Mouse (Mus musculus) liver, embryonic 14.5 days (tissue): ENCODE results near the gene Gm10840. TPM values are rescaled to one million over a fixed set of nuclear protein-coding genes. Genes with fewer than 3 reads are reported as not detected.
A peak's percentile ranks its signal among the peaks of the same experiment; 100 is the strongest.

Experiments used
- ATAC-seq: fragments of 200-750 bp; cut with Nextera tagmentation; 2 replicates; pipeline ENCODE4 v1.8.0; 2017; ENCODE audit warnings: moderate number of reproducible peaks, mild to moderate bottlenecking, moderate library complexity; ENCODE audit not compliant: insufficient read depth
- DNase-seq, 3 experiments: peaks; one replicate each; pipeline ENCODE4 v3.0.0-alpha.2; 2012 to 2013; ENCODE audit warnings: low read depth in 3 of 3, low spot score in 3 of 3
- H3K27ac ChIP-seq: fragments of 300-500 bp; sonication (generic); 2 replicates; pipeline ENCODE4 v1.5.1; 2014; ENCODE audit warnings: moderate library complexity, mild to moderate bottlenecking, control low read depth, inconsistent platforms
- H3K27me3 ChIP-seq: fragments of 300-500 bp; sonication (generic); 2 replicates; pipeline ENCODE4 v1.6.1; 2014; ENCODE audit warnings: mild to moderate bottlenecking, low read length, moderate library complexity; ENCODE audit not compliant: control insufficient read depth, insufficient read depth
- H3K36me3 ChIP-seq: fragments of 300-500 bp; sonication (generic); replicated peaks from 2 replicates; pipeline ENCODE4 v1.6.1; 2014; ENCODE audit warnings: low read depth; ENCODE audit not compliant: control insufficient read depth, insufficient read depth
- H3K4me1 ChIP-seq, 2 experiments: fragments of 200-500 bp in 1 of 2; fragments of 300-500 bp in 1 of 2; sonication (generic) in 1 of 2; replicated peaks; 2 replicates each; pipeline ENCODE4 v1.6.1; 2012 to 2014; ENCODE audit warnings: antibody characterized with exemption in 1 of 2, inconsistent platforms in 1 of 2, low read length in 1 of 2; ENCODE audit not compliant: control insufficient read depth in 2 of 2, insufficient read depth in 2 of 2
- H3K4me2 ChIP-seq: fragments of 300-500 bp; sonication (generic); 2 replicates; pipeline ENCODE4 v1.6.1; 2014; ENCODE audit warnings: low read depth, mild to moderate bottlenecking, control low read depth, moderate library complexity
- H3K4me3 ChIP-seq, 2 experiments: fragments of 200-500 bp in 1 of 2; fragments of 300-500 bp in 1 of 2; sonication (generic) in 1 of 2; 2 replicates each; pipeline ENCODE4 v1.5.1; 2012 to 2014; ENCODE audit warnings: low read depth in 2 of 2, low read length in 2 of 2, mild to moderate bottlenecking in 2 of 2, control low read depth in 1 of 2, inconsistent platforms in 1 of 2, moderate library complexity in 1 of 2; ENCODE audit not compliant: insufficient read depth in 1 of 2
- H3K9ac ChIP-seq: fragments of 300-500 bp; sonication (generic); replicated peaks from 2 replicates; pipeline ENCODE4 v1.6.1; 2014; ENCODE audit warnings: mild to moderate bottlenecking, control low read depth, moderate library complexity
- H3K9me3 ChIP-seq: fragments of 300-500 bp; sonication (generic); 2 replicates; pipeline ENCODE4 v1.6.1; 2016; ENCODE audit warnings: low read length, mixed read lengths; ENCODE audit not compliant: control insufficient read depth
- CTCF ChIP-seq: IDR thresholded peaks from 2 replicates; pipeline ENCODE4 v1.5.1; 2016; ENCODE audit warnings: antibody characterized with exemption, low read depth, control low read depth
- EP300 ChIP-seq: IDR thresholded peaks from 2 replicates; pipeline ENCODE4 v1.6.1; 2016; ENCODE audit warnings: antibody characterized with exemption, low read depth
- WGBS: fragments of 180-500 bp; shearing (Covaris S2); extraction: QIAGEN DNeasy Blood & Tissue Kit; methylation state at CpG from one replicate; pipeline ENCODE4 v1.1.7; 2014; ENCODE audit not compliant: insufficient replicate concordance; 5-methylcytosine and 5-hydroxymethylcytosine counted together
- polyA plus RNA-seq, 2 experiments: library from polyadenylated mRNA; depleted of rRNA in 1 of 2; stranded (reverse) in 1 of 2; unstranded in 1 of 2; fragments of >200 nt; fragmentation: Nextera tagmentation in 1 of 2; extraction: Ambion mirVana in 1 of 2; gene quantifications; 2 replicates each; pipeline versions ENCODE4 v1.2.1 to v1.2.3; 2012 to 2014

Gene Gm10840
- polyA plus RNA-seq, 2 experiments, result not detected

- H3K27me3 ChIP-seq, result no peaks in the 10 kb centered on the region
- no peaks in the 10 kb centered on the region for H3K36me3 ChIP-seq
- no peak overlapping the region for H3K27ac ChIP-seq
- TF ChIP-seq EP300, result no peak
- TF ChIP-seq CTCF, result peak; percentile 70
- H3K4me2 ChIP-seq, result no peak overlapping the region
- H3K4me3 ChIP-seq, result no peak overlapping the region
- no peaks in the 10 kb centered on the region for H3K9me3 ChIP-seq
- DNase-seq (no peak), ATAC-seq (no peak)
- peaks cover 4 to 9% of the 10 kb centered on the region in 2 experiments; a peak in 2 of 4 replicates for H3K4me1 ChIP-seq
- no peak overlapping the region for H3K9ac ChIP-seq
- 75% methylated on average over 7 of the region's 7 CpGs for WGBS
These were observed 10.2 kb downstream of the Gm10840 start for GRCm38 (mm10) chr11:106170807-106171206.

GRCm38 (mm10) chr11:106173228-106173627 lies 12.6 kb downstream of the Gm10840 start:
- 68% methylated on average over 2 of the region's 2 CpGs for WGBS
- no peaks in the 10 kb centered on the region for H3K27me3 ChIP-seq
- ATAC-seq, result no peak
- no peak for DNase-seq
- no peak overlapping the region for H3K4me3 ChIP-seq
- peaks cover 13 to 20% of the 10 kb centered on the region in 2 experiments for H3K4me1 ChIP-seq
- H3K4me2 ChIP-seq, result no peak overlapping the region
- TF ChIP-seq CTCF, result no peak
- TF ChIP-seq EP300, result no peak
- no peak overlapping the region for H3K9ac ChIP-seq
- H3K27ac ChIP-seq, result no peak overlapping the region
- H3K9me3 ChIP-seq, result no peaks in the 10 kb centered on the region
- H3K36me3 ChIP-seq, result no peaks in the 10 kb centered on the region

- DNase-seq (no peak), ATAC-seq (no peak)
- peaks cover 20 to 27% of the 10 kb centered on the region in 2 experiments for H3K4me1 ChIP-seq
- no peaks in the 10 kb centered on the region for H3K9me3 ChIP-seq
- no peaks in the 10 kb centered on the region for H3K36me3 ChIP-seq
- H3K27me3 ChIP-seq, result no peaks in the 10 kb centered on the region
- WGBS, result 78% methylated on average over 5 of the region's 5 CpGs
- H3K27ac ChIP-seq, result no peak overlapping the region
- H3K4me2 ChIP-seq, result no peak overlapping the region
- no peak overlapping the region for H3K4me3 ChIP-seq
- no peak overlapping the region for H3K9ac ChIP-seq
- TF ChIP-seq CTCF, result no peak
- TF ChIP-seq EP300, result no peak
These were observed 13.7 kb downstream of the Gm10840 start for GRCm38 (mm10) chr11:106174372-106174771.

- no peak overlapping the region for H3K27ac ChIP-seq
- no peaks in the 10 kb centered on the region for H3K27me3 ChIP-seq
- WGBS, result 63% methylated on average over 3 of the region's 3 CpGs
- no peak overlapping the region for H3K4me3 ChIP-seq
- peaks cover 20 to 30% of the 10 kb centered on the region in 2 experiments for H3K4me1 ChIP-seq
- TF ChIP-seq EP300 (no peak), CTCF (no peak)
- no peak overlapping the region for H3K9ac ChIP-seq
- no peak for DNase-seq
- H3K4me2 ChIP-seq, result no peak overlapping the region
- no peaks in the 10 kb centered on the region for H3K9me3 ChIP-seq
- ATAC-seq, result no peak
- H3K36me3 ChIP-seq, result no peaks in the 10 kb centered on the region
These were observed 14.4 kb downstream of the Gm10840 start for GRCm38 (mm10) chr11:106175081-106175480.

DNA sequence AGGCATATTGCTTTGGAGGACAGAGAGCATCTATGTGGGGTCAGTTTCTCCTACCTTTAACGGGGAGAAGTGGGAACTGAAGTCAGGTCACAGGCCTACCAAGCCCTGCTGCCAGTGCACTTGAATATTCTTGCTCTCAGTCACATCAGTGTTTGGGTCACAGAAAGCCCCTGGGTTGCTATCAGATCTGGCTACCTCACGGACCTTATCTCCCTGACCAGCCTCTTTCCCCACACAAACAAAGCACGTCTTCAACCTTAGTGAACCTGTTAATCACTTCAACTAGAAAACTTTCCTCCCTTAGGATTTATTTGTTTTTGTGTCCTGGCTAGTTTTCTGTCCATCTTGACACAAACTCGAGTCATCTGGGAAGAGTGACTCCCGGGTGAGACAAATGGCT lies 15.7 kb downstream of the Gm10840 start:
- H3K4me2 ChIP-seq, result no peak overlapping the region

More for the DNA sequence above, 15.7 kb downstream of the Gm10840 start:
- Histone ChIP-seq H3K9ac (no peak overlapping the region), H3K36me3 (no peaks in the 10 kb centered on the region), H3K27me3 (no peaks in the 10 kb centered on the region), H3K9me3 (no peaks in the 10 kb centered on the region), H3K27ac (no peak overlapping the region), H3K4me3 (no peak overlapping the region), H3K4me1 (peaks cover 20 to 30% of the 10 kb centered on the region in 2 experiments)
- ATAC-seq, result no peak
- no peak for TF ChIP-seq EP300
- TF ChIP-seq CTCF, result no peak
- DNase-seq, result no peak
- WGBS, result 45% methylated on average over 5 of the region's 5 CpGs
